In genomic region chr9:67699846-67700579, GRCm38 (mm10) we compare ENCODE assay signal across 9 mouse cellular contexts. TPM values are rescaled to one million over a fixed set of nuclear protein-coding genes. Genes with fewer than 3 reads are reported as not detected.
DNase-seq lines count a peak whose midpoint lies in the region; ATAC-seq lines count a peak whose summit lies in the region.
"Had no signal": no experiment of that assay in that cellular context is flagged by ENCODE, and none has a peak within 500 bp of the region (broad histone marks: within the 10 kb centered on the region; RNA-seq: fewer than 3 reads in every experiment).

No protein-coding gene starts in this region.

- H3K4me3 ChIP-seq in embryonic facial prominence, embryonic 13.5 days = peak overlapping the region; percentile 46
- peak overlapping the region; percentile 43 for H3K4me3 ChIP-seq in heart, embryonic 12.5 days
- peak overlapping the region; percentile 43 for H3K4me3 ChIP-seq in kidney, embryonic 14.5 days (ENCODE audit: low read length)
- H3K4me3 ChIP-seq in lung, embryonic 16.5 days (ENCODE audit: low read length) = peak overlapping the region; percentile 46

- ATAC-seq in embryonic facial prominence, embryonic 13.5 days (ENCODE audit: insufficient number of reproducible peaks, insufficient read depth, low FRiP score, low TSS enrichment, low read depth) = 0 out of 2 replicates have a peak, but pooled peaks have one; percentile 20
- ATAC-seq in heart, embryonic 12.5 days (ENCODE audit: insufficient number of reproducible peaks, low FRiP score) = peak; percentile 63; the same call in 1 of the 2 replicates
- ATAC-seq in kidney, embryonic 14.5 days (ENCODE audit: low FRiP score, low TSS enrichment) = no peak
- ATAC-seq in lung, embryonic 16.5 days (ENCODE audit: low read depth) = peak; percentile 69

- no peaks in the 10 kb centered on the region for H3K27me3 ChIP-seq in embryonic facial prominence, embryonic 13.5 days
- 0 out of 2 replicates have a peak, but pooled peaks cover 4% of the 10 kb centered on the region for H3K27me3 ChIP-seq in heart, embryonic 12.5 days (replicated peaks)
- H3K27me3 ChIP-seq in kidney, embryonic 14.5 days (ENCODE audit: control insufficient read depth, insufficient read depth, low read length) = no peaks in the 10 kb centered on the region
- no peaks in the 10 kb centered on the region for H3K27me3 ChIP-seq in lung, embryonic 16.5 days (ENCODE audit: control insufficient read depth, insufficient read depth, low read depth, low read length)

- peaks cover 9% of the 10 kb centered on the region for H3K4me1 ChIP-seq in embryonic facial prominence, embryonic 13.5 days
- 0 out of 2 replicates have a peak, but pooled peaks cover 4% of the 10 kb centered on the region for H3K4me1 ChIP-seq in heart, embryonic 12.5 days (replicated peaks)
- H3K4me1 ChIP-seq in kidney, embryonic 14.5 days (ENCODE audit: control insufficient read depth, insufficient read depth, low read length) = no peaks in the 10 kb centered on the region
- no peaks in the 10 kb centered on the region for H3K4me1 ChIP-seq in lung, embryonic 16.5 days (replicated peaks; ENCODE audit: control insufficient read depth, insufficient read depth, low read length)

- peak overlapping the region; percentile 78 for H3K4me2 ChIP-seq in embryonic facial prominence, embryonic 13.5 days
- H3K4me2 ChIP-seq in heart, embryonic 12.5 days = peak overlapping the region; percentile 66
- H3K4me2 ChIP-seq in kidney, embryonic 14.5 days (replicated peaks; ENCODE audit: low read depth, low read length) = peak overlapping the region; percentile 70
- H3K4me2 ChIP-seq in lung, embryonic 16.5 days (ENCODE audit: low read depth, low read length) = peak overlapping the region; percentile 76

- H3K36me3 ChIP-seq in embryonic facial prominence, embryonic 13.5 days = no peaks in the 10 kb centered on the region
- no peaks in the 10 kb centered on the region for H3K36me3 ChIP-seq in heart, embryonic 12.5 days
- no peaks in the 10 kb centered on the region for H3K36me3 ChIP-seq in kidney, embryonic 14.5 days (ENCODE audit: control insufficient read depth, insufficient read depth, low read length)
- H3K36me3 ChIP-seq in lung, embryonic 16.5 days (ENCODE audit: control insufficient read depth, insufficient read depth, low read length) = no peaks in the 10 kb centered on the region

- H3K9me3 ChIP-seq in embryonic facial prominence, embryonic 13.5 days = no peaks in the 10 kb centered on the region
- peaks cover 5% of the 10 kb centered on the region for H3K9me3 ChIP-seq in heart, embryonic 12.5 days (replicated peaks)
- H3K9me3 ChIP-seq in kidney, embryonic 14.5 days (ENCODE audit: control insufficient read depth, low read length) = no peaks in the 10 kb centered on the region
- H3K9me3 ChIP-seq in lung, embryonic 16.5 days (ENCODE audit: control insufficient read depth, low read length) = 0 out of 2 replicates have a peak, but pooled peaks cover 3% of the 10 kb centered on the region

- H3K9ac ChIP-seq in embryonic facial prominence, embryonic 13.5 days = peak overlapping the region; percentile 73
- H3K9ac ChIP-seq in heart, embryonic 12.5 days = peak overlapping the region; percentile 52
- H3K9ac ChIP-seq in kidney, embryonic 14.5 days (ENCODE audit: low read depth, low read length) = peak overlapping the region; percentile 52
- H3K9ac ChIP-seq in lung, embryonic 16.5 days (ENCODE audit: low read length) = peak overlapping the region; percentile 65

- intact Hi-C loops in left cerebral cortex, postnatal 25 days (cut with DNase I) = no loop called here

- 24% methylated on average over 35 of the region's 35 CpGs for WGBS in embryonic facial prominence, embryonic 13.5 days
- 18% methylated on average over 35 of the region's 35 CpGs for WGBS in heart, embryonic 12.5 days
- WGBS in kidney, embryonic 14.5 days = 20% methylated on average over 35 of the region's 35 CpGs
- WGBS in lung, embryonic 16.5 days = 17% methylated on average over 35 of the region's 35 CpGs

- DNase-seq in thymus, postnatal 4 days = peak; percentile 11
- no peak for DNase-seq in thymus, postnatal 36 days
- DNase-seq in ovary, postnatal 36 days (ENCODE audit: low spot score) = peak; percentile 41
- no peak for DNase-seq in left cerebral cortex, postnatal 25 days (ENCODE audit: low spot score in 2 of 2)

- H3K27ac ChIP-seq in embryonic facial prominence, embryonic 13.5 days = no peak overlapping the region
- H3K27ac ChIP-seq in heart, embryonic 12.5 days (ENCODE audit: poor library complexity, severe bottlenecking) = no peak overlapping the region
- H3K27ac ChIP-seq in kidney, embryonic 14.5 days (ENCODE audit: low read depth, low read length) = no peak overlapping the region
- no peak overlapping the region for H3K27ac ChIP-seq in lung, embryonic 16.5 days (ENCODE audit: low read length)

RNA-seq across cellular contexts. Expression of gene C2cd4b, which starts 59.2 kb away (rescaled TPM):
- polyA plus RNA-seq in embryonic facial prominence, embryonic 13.5 days (2015; fragmentation: Nextera tagmentation; extraction: Ambion mirVana) = 0.15 and 0.19 TPM in 2 replicates
- polyA plus RNA-seq in heart, embryonic 12.5 days (2016; fragmentation: Nextera tagmentation; extraction: Ambion mirVana) = 2.7 and 3.8 TPM in 2 replicates
- polyA plus RNA-seq in kidney, embryonic 14.5 days (2014; fragmentation: Nextera tagmentation; extraction: Ambion mirVana) = 0.35 and 0.57 TPM in 2 replicates
- 0.16 TPM in 1 of 2 replicates, not detected in the other for polyA plus RNA-seq in lung, embryonic 16.5 days (2015; fragmentation: Nextera tagmentation; extraction: Ambion mirVana)
- total RNA-seq in left cerebral cortex, postnatal 25 days (2021) = 1 to 10 TPM; 2.3 to 5.6 TPM
- total RNA-seq: MEL had no signal

Comparison
In these comparisons a context has a peak if more than half of its experiments do, and no peak if none do; other contexts are left out.
1. DNase-seq: peak in thymus, postnatal 4 days (single experiment) and ovary, postnatal 36 days (single experiment); none in thymus, postnatal 36 days (0 of 2) and left cerebral cortex, postnatal 25 days (0 of 2).
2. Peak in every context shown above with its lines, with median percentiles within 50 percentile points of each other: H3K4me2 ChIP-seq, H3K4me3 ChIP-seq and H3K9ac ChIP-seq.